Mouse (Mus musculus): ENCODE measurements around the gene Tom1l2.

- TF ChIP-seq CTCF (IDR thresholded peaks at IDR 0.05; ENCODE audit: low read depth, low read length) = no peak
- TF ChIP-seq POLR2A (IDR thresholded peaks at IDR 0.05; ENCODE audit: borderline replicate concordance, low read depth, low read length) = no peak
Measured at GRCm38 (mm10) chr11:60249885-60250284, 102.8 kb downstream of the Tom1l2 start.

Measured in bone marrow macrophage, adult 2 months (primary cell).